Mouse (Mus musculus) cerebellum, adult 9-11 months (tissue): Measurements from ENCODE around the gene Gm20388.
A peak's percentile ranks its signal among the peaks of the same experiment; 100 is the strongest.
"Not testable (repeated sequence)": the region's sequence is repeated elsewhere in the genome, so short reads cannot be mapped to it uniquely, and the experiment has no call there.

Experiments
- DNase-seq: peaks from one replicate; pipeline ENCODE4 v3.0.0; 2022

Gm20388 gene

GRCm38 (mm10) chr8:123623523-123623922, 3712.9 kb downstream of the Gm20388 start:
- DNase-seq = not testable (repeated sequence)

- no peak for DNase-seq
Observed at GRCm38 (mm10) chr8:123624274-123624673, 3713.6 kb downstream of the Gm20388 start.

- no peak for DNase-seq
Observed at GRCm38 (mm10) chr8:123624702-123625101, 3714.1 kb downstream of the Gm20388 start.

- no peak for DNase-seq
Observed at GRCm38 (mm10) chr8:123625717-123626116, 3715.1 kb downstream of the Gm20388 start.

- no peak for DNase-seq
Observed at GRCm38 (mm10) chr8:123627410-123628147, 3716.9 kb downstream of the Gm20388 start.

GRCm38 (mm10) chr8:123628253-123628967, 3717.8 kb downstream of the Gm20388 start:
- DNase-seq = peak; percentile 50

GRCm38 (mm10) chr8:123628968-123629755, 3718.5 kb downstream of the Gm20388 start:
- DNase-seq = peak; percentile 60

GRCm38 (mm10) chr8:123630058-123630457, 3719.4 kb downstream of the Gm20388 start:
- no peak for DNase-seq

GRCm38 (mm10) chr8:123630841-123631251, 3720.2 kb downstream of the Gm20388 start:
- DNase-seq = no peak

GRCm38 (mm10) chr8:123631746-123632145, 3721.1 kb downstream of the Gm20388 start:
- DNase-seq = not testable (repeated sequence)

- DNase-seq = no peak
Observed at GRCm38 (mm10) chr8:123632257-123632656, 3721.6 kb downstream of the Gm20388 start.

- no peak for DNase-seq
Observed at GRCm38 (mm10) chr8:123633801-123634200, 3723.2 kb downstream of the Gm20388 start.

- DNase-seq = no peak
Observed at GRCm38 (mm10) chr8:123634395-123635131, 3723.9 kb downstream of the Gm20388 start.

GRCm38 (mm10) chr8:123635671-123636070, 3725.0 kb downstream of the Gm20388 start:
- DNase-seq = no peak

GRCm38 (mm10) chr8:123643330-123644051, 3732.8 kb downstream of the Gm20388 start:
- peak; percentile 41 for DNase-seq

- no peak for DNase-seq
Observed at GRCm38 (mm10) chr8:123645229-123645628, 3734.6 kb downstream of the Gm20388 start.

- DNase-seq = no peak
Observed at GRCm38 (mm10) chr8:123648245-123649170, 3737.9 kb downstream of the Gm20388 start.

- no peak for DNase-seq
Observed at GRCm38 (mm10) chr8:123649483-123649882, 3738.8 kb downstream of the Gm20388 start.

GRCm38 (mm10) chr8:123651390-123652098, 3740.9 kb downstream of the Gm20388 start:
- DNase-seq = no peak

- DNase-seq = no peak
Observed at GRCm38 (mm10) chr8:123652641-123653040, 3742.0 kb downstream of the Gm20388 start.
